Comparison of ENCODE assay signal across 16 mouse cellular contexts in the genomic region with DNA sequence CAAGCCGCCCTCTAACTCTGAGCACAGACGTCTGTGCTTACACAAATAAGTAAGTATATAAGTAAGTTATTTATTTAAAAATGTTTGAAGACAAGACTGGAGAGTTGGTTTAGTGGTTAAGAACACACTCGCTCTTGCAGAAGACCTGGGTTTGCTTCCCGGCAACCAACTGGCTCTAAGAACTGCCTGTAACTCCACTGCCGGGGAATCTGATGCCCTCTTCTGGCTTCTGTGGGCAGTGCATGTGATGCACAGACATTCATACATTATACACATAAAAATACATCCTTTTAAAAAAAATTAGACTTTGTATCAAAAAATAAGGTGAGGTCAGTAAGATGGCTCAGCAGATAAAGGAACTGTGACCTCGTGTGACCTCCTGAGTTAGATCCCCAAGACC. TPM values are rescaled to one million over a fixed set of nuclear protein-coding genes. Genes with fewer than 3 reads are reported as not detected.
DNase-seq lines count a peak whose midpoint lies in the region; ATAC-seq and TF ChIP-seq lines count a peak whose summit lies in the region.
"Had no signal": no experiment of that assay in that cellular context is flagged by ENCODE, and none has a peak within 500 bp of the region (broad histone marks: within the 10 kb centered on the region; RNA-seq: fewer than 3 reads in every experiment).

No protein-coding gene starts in this region.

- peak; percentile 40 for TF ChIP-seq CTCF in kidney, postnatal 0 days (IDR thresholded peaks at IDR 0.05; ENCODE audit: low read depth)
- peak; percentile 44 for TF ChIP-seq CTCF in stomach, postnatal 0 days (IDR thresholded peaks at IDR 0.05; ENCODE audit: low read depth)

- H3K27me3 ChIP-seq in kidney, postnatal 0 days (ENCODE audit: insufficient read depth, low read length): no peaks in the 10 kb centered on the region
- no peaks in the 10 kb centered on the region for H3K27me3 ChIP-seq in stomach, postnatal 0 days (ENCODE audit: control insufficient read depth, insufficient read depth, low read length)
- no peaks in the 10 kb centered on the region for H3K27me3 ChIP-seq in midbrain, embryonic 13.5 days
- H3K27me3 ChIP-seq: hindbrain, embryonic 13.5 days; neural tube, embryonic 13.5 days had no signal

- no peak overlapping the region for H3K4me2 ChIP-seq in kidney, postnatal 0 days (ENCODE audit: low read length)
- H3K4me2 ChIP-seq in stomach, postnatal 0 days (replicated peaks; ENCODE audit: low read depth): no peak overlapping the region
- no peak overlapping the region for H3K4me2 ChIP-seq in midbrain, embryonic 13.5 days (replicated peaks)
- H3K4me2 ChIP-seq: hindbrain, embryonic 13.5 days; neural tube, embryonic 13.5 days had no signal

- DNase-seq in kidney, postnatal 0 days (ENCODE audit: low spot score): no peak
- no peak for DNase-seq in kidney, postnatal 10 days
- DNase-seq in thymus, postnatal 25 days: peak; percentile 8
- no peak for DNase-seq in thymus, adult 18-20 months
- DNase-seq in ZHBTc4 (ENCODE audit: low read depth, low spot score): peak; percentile 72
- DNase-seq in stomach, postnatal 0 days (ENCODE audit: low spot score): no peak
- DNase-seq in left cerebral cortex, adult 18-20 months (ENCODE audit: low spot score in 2 of 2): no peak
- DNase-seq: adrenal gland, postnatal 10 days; gastrocnemius, postnatal 14 days; lung, adult 18-20 months had no signal

- H3K9ac ChIP-seq in kidney, postnatal 0 days (ENCODE audit: low read depth, low read length): no peak overlapping the region
- no peak overlapping the region for H3K9ac ChIP-seq in stomach, postnatal 0 days (ENCODE audit: low read length)
- no peak overlapping the region for H3K9ac ChIP-seq in midbrain, embryonic 13.5 days (replicated peaks)
- H3K9ac ChIP-seq: hindbrain, embryonic 13.5 days; neural tube, embryonic 13.5 days had no signal

- WGBS in kidney, postnatal 0 days: 90% methylated on average over 6 of the region's 6 CpGs
- WGBS in stomach, postnatal 0 days: 86% methylated on average over 6 of the region's 6 CpGs
- 93% methylated on average over 6 of the region's 6 CpGs for WGBS in midbrain, embryonic 13.5 days

- no peak overlapping the region for H3K27ac ChIP-seq in kidney, postnatal 0 days
- no peak overlapping the region for H3K27ac ChIP-seq in stomach, postnatal 0 days (replicated peaks)
- no peak overlapping the region for H3K27ac ChIP-seq in midbrain, embryonic 13.5 days
- H3K27ac ChIP-seq: embryonic facial prominence, embryonic 10.5 days; hindbrain, embryonic 13.5 days; neural tube, embryonic 13.5 days had no signal

- TF ChIP-seq EP300 in stomach, postnatal 0 days (optimal IDR thresholded peaks at IDR 0.05): no peak

- H3K4me3 ChIP-seq in kidney, postnatal 0 days (replicated peaks; ENCODE audit: low read depth, low read length): no peak overlapping the region
- H3K4me3 ChIP-seq in stomach, postnatal 0 days (ENCODE audit: low read depth, low read length): no peak overlapping the region
- no peak overlapping the region for H3K4me3 ChIP-seq in midbrain, embryonic 13.5 days (replicated peaks)
- H3K4me3 ChIP-seq: embryonic facial prominence, embryonic 10.5 days; hindbrain, embryonic 13.5 days; neural tube, embryonic 13.5 days had no signal

- no peaks in the 10 kb centered on the region for H3K9me3 ChIP-seq in kidney, postnatal 0 days (replicated peaks; ENCODE audit: low read length)
- H3K9me3 ChIP-seq in stomach, postnatal 0 days (ENCODE audit: control insufficient read depth, low read length): no peaks in the 10 kb centered on the region
- H3K9me3 ChIP-seq in midbrain, embryonic 13.5 days: no peaks in the 10 kb centered on the region
- H3K9me3 ChIP-seq: embryonic facial prominence, embryonic 10.5 days; hindbrain, embryonic 13.5 days; neural tube, embryonic 13.5 days had no signal

- ATAC-seq in kidney, postnatal 0 days (replicated peaks; ENCODE audit: low FRiP score, low read depth): no peak
- no peak for ATAC-seq in stomach, postnatal 0 days (ENCODE audit: low FRiP score, low TSS enrichment)
- ATAC-seq in midbrain, embryonic 13.5 days: no peak

- H3K4me1 ChIP-seq in kidney, postnatal 0 days (replicated peaks; ENCODE audit: insufficient read depth, low read length): no peaks in the 10 kb centered on the region
- no peaks in the 10 kb centered on the region for H3K4me1 ChIP-seq in stomach, postnatal 0 days (replicated peaks; ENCODE audit: control insufficient read depth, insufficient read depth)
- no peaks in the 10 kb centered on the region for H3K4me1 ChIP-seq in midbrain, embryonic 13.5 days (replicated peaks)
- H3K4me1 ChIP-seq: embryonic facial prominence, embryonic 10.5 days; hindbrain, embryonic 13.5 days; neural tube, embryonic 13.5 days had no signal

- H3K36me3 ChIP-seq in kidney, postnatal 0 days (ENCODE audit: insufficient read depth, low read length): 0 out of 2 replicates have a peak, but pooled peaks cover 3% of the 10 kb centered on the region
- H3K36me3 ChIP-seq in stomach, postnatal 0 days (ENCODE audit: control insufficient read depth, insufficient read depth, low read length): no peaks in the 10 kb centered on the region
- peaks cover 38% of the 10 kb centered on the region for H3K36me3 ChIP-seq in midbrain, embryonic 13.5 days

RNA-seq across cellular contexts. Expression of a gene that starts 11.5 kb away (rescaled TPM):
- 1.2 and 1.3 TPM in 2 replicates for polyA plus RNA-seq in kidney, postnatal 0 days (2015; fragmentation: Nextera tagmentation; extraction: Ambion mirVana)
- 0.59 and 0.65 TPM in 2 replicates for polyA plus RNA-seq in stomach, postnatal 0 days (2015; fragmentation: Nextera tagmentation; extraction: Ambion mirVana)
- 10 to 100 TPM; 23.3 to 29.6 TPM for total RNA-seq in left cerebral cortex, adult 18-20 months (2021)
- polyA plus RNA-seq in midbrain, embryonic 13.5 days (2015; fragmentation: Nextera tagmentation; extraction: Ambion mirVana): 20.4 and 24.4 TPM in 2 replicates
- total RNA-seq: gastrocnemius, postnatal 14 days had no signal

RNA-seq across cellular contexts. Expression of a gene that starts 22.8 kb away (rescaled TPM):
- not detected in 2 replicates for polyA plus RNA-seq in kidney, postnatal 0 days (2015; fragmentation: Nextera tagmentation; extraction: Ambion mirVana)
- 0.11 and 0.16 TPM in 2 replicates for polyA plus RNA-seq in stomach, postnatal 0 days (2015; fragmentation: Nextera tagmentation; extraction: Ambion mirVana)
- under 1 TPM in 1 of 2 experiments, not detected in 1; 0.77 TPM for total RNA-seq in left cerebral cortex, adult 18-20 months (2021)
- polyA plus RNA-seq in midbrain, embryonic 13.5 days (2015; fragmentation: Nextera tagmentation; extraction: Ambion mirVana): 0.22 and 0.24 TPM in 2 replicates
- total RNA-seq: adrenal gland, postnatal 10 days; gastrocnemius, postnatal 14 days had no signal
- polyA plus RNA-seq: heart, embryonic 14.5 days had no signal

RNA-seq across cellular contexts. Expression of a gene that starts 24.3 kb away (rescaled TPM):
- 0.61 and 1.1 TPM in 2 replicates for polyA plus RNA-seq in kidney, postnatal 0 days (2015; fragmentation: Nextera tagmentation; extraction: Ambion mirVana)
- 21.9 and 22.7 TPM in 2 replicates for polyA plus RNA-seq in stomach, postnatal 0 days (2015; fragmentation: Nextera tagmentation; extraction: Ambion mirVana)
- total RNA-seq in left cerebral cortex, adult 18-20 months (2021): 1 to 10 TPM; 3.3 to 5.0 TPM
- not detected in 2 replicates for polyA plus RNA-seq in midbrain, embryonic 13.5 days (2015; fragmentation: Nextera tagmentation; extraction: Ambion mirVana)
- total RNA-seq: gastrocnemius, postnatal 14 days had no signal
- polyA plus RNA-seq: heart, embryonic 14.5 days; hindbrain, embryonic 13.5 days; neural tube, embryonic 13.5 days had no signal

RNA-seq across cellular contexts. Expression of a gene that starts 34.9 kb away (rescaled TPM):
- polyA plus RNA-seq in kidney, postnatal 0 days (2015; fragmentation: Nextera tagmentation; extraction: Ambion mirVana): not detected in 2 replicates
- not detected in 2 replicates for polyA plus RNA-seq in stomach, postnatal 0 days (2015; fragmentation: Nextera tagmentation; extraction: Ambion mirVana)
- total RNA-seq in left cerebral cortex, adult 18-20 months (2021): not detected
- polyA plus RNA-seq in midbrain, embryonic 13.5 days (2015; fragmentation: Nextera tagmentation; extraction: Ambion mirVana): not detected in 2 replicates
- total RNA-seq: gastrocnemius, postnatal 14 days; left cerebral cortex, postnatal 10 days had no signal
- polyA plus RNA-seq: embryonic facial prominence, embryonic 10.5 days; heart, embryonic 14.5 days; hindbrain, embryonic 13.5 days; neural tube, embryonic 13.5 days had no signal

RNA-seq across cellular contexts. Expression of a gene that starts 37.1 kb away (rescaled TPM):
- not detected in 2 replicates for polyA plus RNA-seq in kidney, postnatal 0 days (2015; fragmentation: Nextera tagmentation; extraction: Ambion mirVana)
- not detected in 2 replicates for polyA plus RNA-seq in stomach, postnatal 0 days (2015; fragmentation: Nextera tagmentation; extraction: Ambion mirVana)
- total RNA-seq in left cerebral cortex, adult 18-20 months (2021): not detected
- polyA plus RNA-seq in midbrain, embryonic 13.5 days (2015; fragmentation: Nextera tagmentation; extraction: Ambion mirVana): 0.13 TPM in 1 of 2 replicates, not detected in the other
- total RNA-seq: gastrocnemius, postnatal 14 days; left cerebral cortex, postnatal 10 days had no signal
- polyA plus RNA-seq: embryonic facial prominence, embryonic 10.5 days; heart, embryonic 14.5 days; hindbrain, embryonic 13.5 days; neural tube, embryonic 13.5 days had no signal

Comparison
In these comparisons a context has a peak if more than half of its experiments do, and no peak if none do; other contexts are left out.
1. DNase-seq: peak in thymus, postnatal 25 days (single experiment) and ZHBTc4 (single experiment); none in kidney, postnatal 0 days (single experiment), kidney, postnatal 10 days (single experiment), thymus, adult 18-20 months (0 of 2), stomach, postnatal 0 days (single experiment) and left cerebral cortex, adult 18-20 months (0 of 2).
2. RNA of a gene that starts 24.3 kb away (polyA plus RNA-seq): 21.9 to 22.7 TPM in stomach, postnatal 0 days; 0.61 to 1.1 TPM in kidney, postnatal 0 days and not detected in midbrain, embryonic 13.5 days; every median in the first group is over 10 times any median in the second.